Mouse (Mus musculus): ENCODE data around the gene Olfr62. TPM values are rescaled to one million over a fixed set of nuclear protein-coding genes. Genes with fewer than 3 reads are reported as not detected.
A peak's percentile ranks its signal among the peaks of the same experiment; 100 is the strongest.

Gene Olfr62
- polyA plus RNA-seq (2015; fragmentation: Nextera tagmentation; extraction: Ambion mirVana) = not detected in 2 replicates

- Histone ChIP-seq H3K27me3 (no peaks in the 10 kb centered on the region), H3K36me3 (replicated peaks) (no peaks in the 10 kb centered on the region), H3K9ac (no peak within 1 kb of the TSS), H3K4me1 (replicated peaks) (no peaks in the 10 kb centered on the region), H3K27ac (replicated peaks) (no peak within 1 kb of the TSS), H3K9me3 (replicated peaks) (no peaks in the 10 kb centered on the region), H3K4me3 (replicated peaks) (no peak within 1 kb of the TSS), H3K4me2 (no peak within 1 kb of the TSS)
- no peak for ATAC-seq (ENCODE audit: insufficient read depth)
Observed at GRCm38 (mm10) chr4:118658652-118659051, at the start of gene Olfr62. TSS of gene Olfr62 (plus strand) at chr4:118658952.

GRCm38 (mm10) chr4:118609836-118610235 is 48.9 kb upstream of the Olfr62 start:
- no peak overlapping the region for H3K27ac ChIP-seq (replicated peaks)
- H3K4me3 ChIP-seq (replicated peaks) = no peak overlapping the region
- H3K4me1 ChIP-seq (replicated peaks) = no peaks in the 10 kb centered on the region
- ATAC-seq (ENCODE audit: insufficient read depth) = no peak
- no peaks in the 10 kb centered on the region for H3K9me3 ChIP-seq (replicated peaks)
- WGBS (ENCODE audit: insufficient replicate concordance) = 19% methylated on average over 3 of the region's 3 CpGs
- no peaks in the 10 kb centered on the region for H3K36me3 ChIP-seq (replicated peaks)
- no peak overlapping the region for H3K9ac ChIP-seq
- H3K4me2 ChIP-seq = no peak overlapping the region
- 0 out of 2 replicates have a peak, but pooled peaks cover 10% of the 10 kb centered on the region for H3K27me3 ChIP-seq

- 22% methylated on average over 11 of the region's 11 CpGs for WGBS (ENCODE audit: insufficient replicate concordance)
- no peak for ATAC-seq (ENCODE audit: insufficient read depth)
Observed at GRCm38 (mm10) chr4:118612619-118613018, 46.1 kb upstream of the Olfr62 start.

GRCm38 (mm10) chr4:118615412-118615811 is 43.3 kb upstream of the Olfr62 start:
- Histone ChIP-seq H3K9ac (no peak overlapping the region), H3K27ac (replicated peaks) (no peak overlapping the region), H3K27me3 (0 out of 2 replicates have a peak, but pooled peaks cover 4% of the 10 kb centered on the region), H3K9me3 (replicated peaks) (no peaks in the 10 kb centered on the region), H3K36me3 (replicated peaks) (no peaks in the 10 kb centered on the region), H3K4me1 (replicated peaks) (peaks cover 5% of the 10 kb centered on the region), H3K4me2 (no peak overlapping the region), H3K4me3 (replicated peaks) (no peak overlapping the region)
- ATAC-seq (ENCODE audit: insufficient read depth) = no peak
- WGBS (ENCODE audit: insufficient replicate concordance) = 75% methylated on average over 11 of the region's 11 CpGs

More at GRCm38 (mm10) chr4:118612619-118613018, 46.1 kb upstream of the Olfr62 start:
- Histone ChIP-seq H3K4me2 (no peak overlapping the region), H3K4me3 (replicated peaks) (no peak overlapping the region), H3K9me3 (replicated peaks) (no peaks in the 10 kb centered on the region), H3K4me1 (replicated peaks) (no peaks in the 10 kb centered on the region), H3K36me3 (replicated peaks) (no peaks in the 10 kb centered on the region), H3K9ac (no peak overlapping the region), H3K27me3 (0 out of 2 replicates have a peak, but pooled peaks cover 9% of the 10 kb centered on the region), H3K27ac (replicated peaks) (no peak overlapping the region)

- Histone ChIP-seq H3K27me3 (no peaks in the 10 kb centered on the region), H3K9ac (peak within 1 kb of the TSS; percentile 60), H3K4me3 (replicated peaks) (peak within 1 kb of the TSS; percentile 82), H3K4me2 (peak within 1 kb of the TSS; percentile 92), H3K9me3 (replicated peaks) (no peaks in the 10 kb centered on the region), H3K27ac (replicated peaks) (peak within 1 kb of the TSS; percentile 33; the same call in 1 of the 2 replicates), H3K4me1 (replicated peaks) (peaks cover 20% of the 10 kb centered on the region), H3K36me3 (replicated peaks) (peaks cover 26% of the 10 kb centered on the region)
- under 1% methylated on average over 33 of the region's 41 CpGs for WGBS (ENCODE audit: insufficient replicate concordance)
- ATAC-seq (ENCODE audit: insufficient read depth) = peak; percentile 86
Observed at GRCm38 (mm10) chr4:118620279-118620966, 38.3 kb upstream of the Olfr62 start, which contains the start of the genes Cfap57 and Ebna1bp2. TSS of gene Cfap57 (minus strand) at chr4:118620777. TSS of gene Ebna1bp2 (plus strand) at chr4:118620799.

GRCm38 (mm10) chr4:118620967-118621320 is 37.8 kb upstream of the Olfr62 start:
- H3K27ac ChIP-seq (replicated peaks) = peak overlapping the region; percentile 33; the same call in 1 of the 2 replicates
- under 1% methylated on average over 23 of the region's 23 CpGs for WGBS (ENCODE audit: insufficient replicate concordance)
- ATAC-seq (ENCODE audit: insufficient read depth) = peak; percentile 17; the same call in 1 of the 2 replicates

GRCm38 (mm10) chr4:118621781-118622180 is 37.0 kb upstream of the Olfr62 start:
- no peaks in the 10 kb centered on the region for H3K9me3 ChIP-seq (replicated peaks)
- H3K4me2 ChIP-seq = peak overlapping the region; percentile 92
- peaks cover 20% of the 10 kb centered on the region for H3K4me1 ChIP-seq (replicated peaks)
- peak overlapping the region; percentile 82 for H3K4me3 ChIP-seq (replicated peaks)
- H3K36me3 ChIP-seq (replicated peaks) = peaks cover 39% of the 10 kb centered on the region
- H3K9ac ChIP-seq = no peak overlapping the region
- no peak overlapping the region for H3K27ac ChIP-seq (replicated peaks)
- WGBS (ENCODE audit: insufficient replicate concordance) = 27% methylated on average over 9 of the region's 9 CpGs
- no peak for ATAC-seq (ENCODE audit: insufficient read depth)
- H3K27me3 ChIP-seq = no peaks in the 10 kb centered on the region

More at GRCm38 (mm10) chr4:118620967-118621320, 37.8 kb upstream of the Olfr62 start:
- Histone ChIP-seq H3K27me3 (no peaks in the 10 kb centered on the region), H3K9ac (peak overlapping the region; percentile 60), H3K9me3 (replicated peaks) (no peaks in the 10 kb centered on the region), H3K36me3 (replicated peaks) (peaks cover 31% of the 10 kb centered on the region), H3K4me3 (replicated peaks) (peak overlapping the region; percentile 82), H3K4me2 (peak overlapping the region; percentile 92), H3K4me1 (replicated peaks) (peaks cover 20% of the 10 kb centered on the region)

GRCm38 (mm10) chr4:118630261-118630660 is 28.5 kb upstream of the Olfr62 start:
- ATAC-seq (ENCODE audit: insufficient read depth) = no peak
- no peak overlapping the region for H3K9ac ChIP-seq
- no peak overlapping the region for H3K27ac ChIP-seq (replicated peaks)
- no peaks in the 10 kb centered on the region for H3K9me3 ChIP-seq (replicated peaks)
- no peaks in the 10 kb centered on the region for H3K27me3 ChIP-seq
- H3K4me3 ChIP-seq (replicated peaks) = no peak overlapping the region
- H3K36me3 ChIP-seq (replicated peaks) = peaks cover 41% of the 10 kb centered on the region
- H3K4me2 ChIP-seq = no peak overlapping the region
- H3K4me1 ChIP-seq (replicated peaks) = no peaks in the 10 kb centered on the region
- WGBS (ENCODE audit: insufficient replicate concordance) = 77% methylated on average over 5 of the region's 5 CpGs

- Histone ChIP-seq H3K4me2 (no peak overlapping the region), H3K9me3 (replicated peaks) (no peaks in the 10 kb centered on the region), H3K4me1 (replicated peaks) (no peaks in the 10 kb centered on the region), H3K27ac (replicated peaks) (no peak overlapping the region), H3K36me3 (replicated peaks) (no peaks in the 10 kb centered on the region), H3K27me3 (no peaks in the 10 kb centered on the region; the same call in 1 of the 2 replicates), H3K4me3 (replicated peaks) (no peak overlapping the region), H3K9ac (no peak overlapping the region)
- WGBS (ENCODE audit: insufficient replicate concordance) = 37% methylated on average over 20 of the region's 20 CpGs
- ATAC-seq (ENCODE audit: insufficient read depth) = no peak
Observed at GRCm38 (mm10) chr4:118642346-118643190, 16.2 kb upstream of the Olfr62 start.

GRCm38 (mm10) chr4:118645234-118645633 is 13.5 kb upstream of the Olfr62 start:
- H3K9ac ChIP-seq = no peak overlapping the region
- no peak overlapping the region for H3K4me3 ChIP-seq (replicated peaks)
- WGBS (ENCODE audit: insufficient replicate concordance) = 2% methylated on average over 2 of the region's 2 CpGs
- no peaks in the 10 kb centered on the region; the same call in 1 of the 2 replicates for H3K27me3 ChIP-seq
- ATAC-seq (ENCODE audit: insufficient read depth) = no peak
- no peaks in the 10 kb centered on the region for H3K4me1 ChIP-seq (replicated peaks)
- no peak overlapping the region for H3K4me2 ChIP-seq
- no peaks in the 10 kb centered on the region for H3K36me3 ChIP-seq (replicated peaks)
- H3K27ac ChIP-seq (replicated peaks) = no peak overlapping the region
- no peaks in the 10 kb centered on the region for H3K9me3 ChIP-seq (replicated peaks)

- no peaks in the 10 kb centered on the region for H3K36me3 ChIP-seq (replicated peaks)
- 26% methylated on average over 2 of the region's 2 CpGs for WGBS (ENCODE audit: insufficient replicate concordance)
- no peaks in the 10 kb centered on the region for H3K9me3 ChIP-seq (replicated peaks)
- H3K4me2 ChIP-seq = no peak overlapping the region
- H3K9ac ChIP-seq = no peak overlapping the region
- H3K4me1 ChIP-seq (replicated peaks) = no peaks in the 10 kb centered on the region
- H3K27me3 ChIP-seq = no peaks in the 10 kb centered on the region
- no peak overlapping the region for H3K4me3 ChIP-seq (replicated peaks)
- no peak for ATAC-seq (ENCODE audit: insufficient read depth)
- H3K27ac ChIP-seq (replicated peaks) = no peak overlapping the region
Observed at GRCm38 (mm10) chr4:118687086-118687485, 28.3 kb downstream of the Olfr62 start.

Data from liver, embryonic 15.5 days (tissue).